Mouse (Mus musculus) kidney, embryonic 15.5 days (tissue): ENCODE results near the gene Fdx1l. TPM values are rescaled to one million over a fixed set of nuclear protein-coding genes. Genes with fewer than 3 reads are reported as not detected.

ENCODE experiments used
- ATAC-seq: fragments of 200-750 bp; cut with Nextera tagmentation; replicated peaks from 2 replicates; pipeline ENCODE4 v1.8.0; 2017; ENCODE audit warnings: moderate TSS enrichment; ENCODE audit not compliant: low FRiP score
- H3K27ac ChIP-seq: fragments of 300-500 bp; sonication (generic); 2 replicates; pipeline ENCODE4 v1.5.1; 2015; ENCODE audit warnings: mild to moderate bottlenecking, inconsistent platforms
- H3K27me3 ChIP-seq: fragments of 300-500 bp; sonication (generic); 2 replicates; pipeline ENCODE4 v1.6.1; 2015; ENCODE audit warnings: inconsistent platforms
- H3K36me3 ChIP-seq: fragments of 300-500 bp; sonication (generic); 2 replicates; pipeline ENCODE4 v1.6.1; 2015; ENCODE audit warnings: inconsistent platforms
- H3K4me1 ChIP-seq: fragments of 300-500 bp; sonication (generic); 2 replicates; pipeline ENCODE4 v1.6.1; 2015; ENCODE audit warnings: inconsistent platforms
- H3K4me2 ChIP-seq: fragments of 300-500 bp; sonication (generic); 2 replicates; pipeline ENCODE4 v1.6.1; 2015; ENCODE audit warnings: moderate library complexity, mild to moderate bottlenecking, inconsistent platforms
- H3K4me3 ChIP-seq: fragments of 300-500 bp; sonication (generic); replicated peaks from 2 replicates; pipeline ENCODE4 v1.5.1; 2015; ENCODE audit warnings: mild to moderate bottlenecking, inconsistent platforms
- H3K9ac ChIP-seq: fragments of 300-500 bp; sonication (generic); 2 replicates; pipeline ENCODE4 v1.6.1; 2015; ENCODE audit warnings: mild to moderate bottlenecking, inconsistent platforms
- H3K9me3 ChIP-seq: fragments of 300-500 bp; sonication (generic); replicated peaks from 2 replicates; pipeline ENCODE4 v1.6.1; 2016; ENCODE audit warnings: inconsistent platforms
- WGBS: fragments of 180-500 bp; shearing (Covaris S2); methylation state at CpG from one replicate; pipeline ENCODE4 v1.1.7; 2015; ENCODE audit warnings: mixed read lengths; 5-methylcytosine and 5-hydroxymethylcytosine counted together
- polyA plus RNA-seq: library from polyadenylated mRNA; unstranded; fragments of >200 nt; fragmentation: Nextera tagmentation; extraction: Ambion mirVana; gene quantifications from 2 replicates; pipeline ENCODE4 v1.2.1, GENCODE M21; 2015

The Fdx1l gene
- polyA plus RNA-seq, 1 experiment from 2014 or later = 61.0 TPM

DNA sequence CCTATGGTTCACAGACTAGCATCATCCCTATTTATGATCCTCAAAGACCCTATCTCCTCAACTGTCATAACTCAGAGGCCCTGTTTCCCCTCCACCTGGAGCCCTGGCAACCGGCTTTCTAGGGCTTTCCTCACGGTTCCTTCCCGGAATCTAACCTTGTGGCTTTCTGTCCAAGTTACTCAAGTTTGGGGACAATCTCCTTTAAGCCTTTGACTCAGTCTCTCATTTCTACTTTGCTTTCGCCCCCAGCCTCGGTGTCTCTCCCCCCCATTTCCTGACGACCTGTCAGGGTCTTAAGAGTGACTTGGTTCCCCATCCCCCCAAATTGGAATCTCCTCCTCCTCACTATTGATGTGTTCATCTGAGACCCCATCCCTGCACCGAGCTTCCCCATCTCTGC, 40.9 kb downstream of the Fdx1l start:
- Histone ChIP-seq H3K4me3 (peak overlapping the region; percentile 58), H3K9ac (0 out of 2 replicates have a peak overlapping the region, but pooled peaks have one; percentile 2), H3K27ac (no peak overlapping the region), H3K9me3 (no peaks in the 10 kb centered on the region), H3K27me3 (peaks cover 81% of the 10 kb centered on the region), H3K4me1 (peaks cover 79% of the 10 kb centered on the region), H3K36me3 (no peaks in the 10 kb centered on the region), H3K4me2 (peak overlapping the region; percentile 98)
- 2% methylated on average over 7 of the region's 7 CpGs for WGBS
- ATAC-seq = no peak

DNA sequence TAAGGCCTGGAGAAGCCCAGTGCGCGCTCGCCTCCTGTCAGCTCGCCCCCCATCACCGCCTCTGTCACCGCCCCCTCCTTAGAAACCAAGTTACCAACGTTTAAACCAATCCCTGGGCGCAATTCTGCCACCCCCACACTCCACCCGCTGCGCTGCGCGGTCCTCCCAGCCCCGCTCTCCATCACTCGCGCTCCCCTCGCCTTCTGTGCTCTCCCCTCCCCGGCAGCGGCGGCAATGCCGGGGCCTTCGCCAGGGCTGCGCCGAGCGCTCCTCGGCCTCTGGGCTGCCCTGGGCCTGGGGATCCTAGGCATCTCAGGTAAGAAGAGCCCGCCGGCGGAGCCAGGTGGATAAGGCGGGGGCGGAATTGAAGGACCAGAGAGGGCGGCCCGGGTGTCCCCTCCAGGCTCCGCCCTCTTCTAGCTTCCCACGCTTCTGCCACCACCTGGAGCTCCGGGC, 41.5 kb downstream of the Fdx1l start, which contains the start of gene Icam5:
Gene Icam5, plus strand, starts transcription at position 178 of the 456 bp plus-strand sequence.
- Histone ChIP-seq H3K4me2 (peak within 1 kb of the TSS; percentile 98), H3K27me3 (peaks cover 81% of the 10 kb centered on the region), H3K9ac (peak within 1 kb of the TSS; percentile 25), H3K4me1 (peaks cover 73% of the 10 kb centered on the region), H3K9me3 (no peaks in the 10 kb centered on the region), H3K27ac (peak within 1 kb of the TSS; percentile 41; the same call in 1 of the 2 replicates), H3K4me3 (peak within 1 kb of the TSS; percentile 58), H3K36me3 (no peaks in the 10 kb centered on the region)
- ATAC-seq = 0 out of 2 replicates have a peak, but pooled peaks have one; percentile 0
- under 1% methylated on average over 35 of the region's 35 CpGs for WGBS

- Histone ChIP-seq H3K4me2 (peak overlapping the region; percentile 98), H3K9me3 (no peaks in the 10 kb centered on the region), H3K9ac (no peak overlapping the region; the same call in 1 of the 2 replicates), H3K4me1 (peaks cover 68% of the 10 kb centered on the region), H3K27ac (peak overlapping the region; percentile 41; the same call in 1 of the 2 replicates), H3K27me3 (peaks cover 78% of the 10 kb centered on the region), H3K36me3 (no peaks in the 10 kb centered on the region), H3K4me3 (peak overlapping the region; percentile 58)
- WGBS = under 1% methylated on average over 36 of the region's 36 CpGs
- ATAC-seq = peak; percentile 34
Measured at GRCm38 (mm10) chr9:21031251-21031895, 42.0 kb downstream of the Fdx1l start.

GRCm38 (mm10) chr9:21030781-21031250, 42.6 kb downstream of the Fdx1l start:
- H3K9ac ChIP-seq = no peak overlapping the region; the same call in 1 of the 2 replicates

GRCm38 (mm10) chr9:21030055-21030600, 43.3 kb downstream of the Fdx1l start:
- no peak overlapping the region for H3K9ac ChIP-seq
- 23% methylated on average over 22 of the region's 22 CpGs for WGBS
- peak overlapping the region; percentile 58 for H3K4me3 ChIP-seq
- H3K27ac ChIP-seq = no peak overlapping the region
- H3K4me1 ChIP-seq = peaks cover 57% of the 10 kb centered on the region
- no peaks in the 10 kb centered on the region for H3K36me3 ChIP-seq
- H3K4me2 ChIP-seq = peak overlapping the region; percentile 98
- peaks cover 66% of the 10 kb centered on the region for H3K27me3 ChIP-seq
- H3K9me3 ChIP-seq = no peaks in the 10 kb centered on the region
- ATAC-seq = no peak

More at GRCm38 (mm10) chr9:21030781-21031250, 42.6 kb downstream of the Fdx1l start:
- no peaks in the 10 kb centered on the region for H3K9me3 ChIP-seq
- ATAC-seq = peak; percentile 61
- peaks cover 62% of the 10 kb centered on the region for H3K4me1 ChIP-seq
- H3K4me3 ChIP-seq = peak overlapping the region; percentile 58
- peaks cover 73% of the 10 kb centered on the region for H3K27me3 ChIP-seq
- 0% methylated on average over 13 of the region's 13 CpGs for WGBS
- peak overlapping the region; percentile 98 for H3K4me2 ChIP-seq
- no peaks in the 10 kb centered on the region for H3K36me3 ChIP-seq
- peak overlapping the region; percentile 41; the same call in 1 of the 2 replicates for H3K27ac ChIP-seq

GRCm38 (mm10) chr9:21029291-21030054, 43.9 kb downstream of the Fdx1l start, which contains the start of gene Icam4:
TSS of gene Icam4 (plus strand) at chr9:21029373.
- H3K27me3 ChIP-seq = peaks cover 59% of the 10 kb centered on the region
- no peaks in the 10 kb centered on the region for H3K9me3 ChIP-seq
- peak within 1 kb of the TSS; percentile 46 for H3K9ac ChIP-seq

GRCm38 (mm10) chr9:21028560-21029110, 44.8 kb downstream of the Fdx1l start:
- Histone ChIP-seq H3K9me3 (no peaks in the 10 kb centered on the region), H3K27ac (no peak overlapping the region), H3K9ac (no peak overlapping the region), H3K4me2 (no peak overlapping the region), H3K27me3 (peaks cover 52% of the 10 kb centered on the region), H3K36me3 (no peaks in the 10 kb centered on the region), H3K4me3 (peak overlapping the region; percentile 58; the same call in 1 of the 2 replicates), H3K4me1 (peaks cover 47% of the 10 kb centered on the region)
- no peak for ATAC-seq
- 63% methylated on average over 6 of the region's 6 CpGs for WGBS

More at GRCm38 (mm10) chr9:21029291-21030054, 43.9 kb downstream of the Fdx1l start, which contains the start of gene Icam4:
- Histone ChIP-seq H3K4me1 (peaks cover 50% of the 10 kb centered on the region), H3K36me3 (no peaks in the 10 kb centered on the region), H3K27ac (no peak within 1 kb of the TSS), H3K4me3 (peak within 1 kb of the TSS; percentile 58), H3K4me2 (peak within 1 kb of the TSS; percentile 98)
- 3% methylated on average over 37 of the region's 37 CpGs for WGBS
- peak; percentile 34; the same call in 1 of the 2 replicates for ATAC-seq

DNA sequence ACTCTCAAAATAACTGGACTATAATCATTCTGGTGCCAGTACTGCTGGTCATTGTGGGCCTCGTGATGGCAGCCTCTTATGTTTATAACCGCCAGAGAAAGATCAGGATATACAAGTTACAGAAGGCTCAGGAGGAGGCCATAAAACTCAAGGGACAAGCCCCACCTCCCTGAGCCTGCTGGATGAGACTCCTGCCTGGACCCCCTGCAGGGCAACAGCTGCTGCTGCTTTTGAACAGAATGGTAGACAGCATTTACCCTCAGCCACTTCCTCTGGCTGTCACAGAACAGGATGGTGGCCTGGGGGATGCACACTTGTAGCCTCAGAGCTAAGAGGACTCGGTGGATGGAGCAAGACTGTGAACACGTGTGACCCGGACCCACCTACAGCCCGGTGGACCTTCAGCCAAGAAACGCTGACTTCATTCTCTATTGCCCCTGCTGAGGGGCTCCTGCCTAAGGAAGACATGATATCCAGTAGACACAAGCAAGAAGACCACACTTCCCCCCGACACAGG, 45.6 kb downstream of the Fdx1l start:
- Histone ChIP-seq H3K27ac (no peak overlapping the region), H3K36me3 (no peaks in the 10 kb centered on the region), H3K4me1 (peaks cover 39% of the 10 kb centered on the region), H3K4me2 (no peak overlapping the region), H3K4me3 (no peak overlapping the region), H3K9ac (no peak overlapping the region), H3K9me3 (no peaks in the 10 kb centered on the region), H3K27me3 (peaks cover 44% of the 10 kb centered on the region)
- ATAC-seq = no peak
- 54% methylated on average over 8 of the region's 8 CpGs for WGBS

DNA sequence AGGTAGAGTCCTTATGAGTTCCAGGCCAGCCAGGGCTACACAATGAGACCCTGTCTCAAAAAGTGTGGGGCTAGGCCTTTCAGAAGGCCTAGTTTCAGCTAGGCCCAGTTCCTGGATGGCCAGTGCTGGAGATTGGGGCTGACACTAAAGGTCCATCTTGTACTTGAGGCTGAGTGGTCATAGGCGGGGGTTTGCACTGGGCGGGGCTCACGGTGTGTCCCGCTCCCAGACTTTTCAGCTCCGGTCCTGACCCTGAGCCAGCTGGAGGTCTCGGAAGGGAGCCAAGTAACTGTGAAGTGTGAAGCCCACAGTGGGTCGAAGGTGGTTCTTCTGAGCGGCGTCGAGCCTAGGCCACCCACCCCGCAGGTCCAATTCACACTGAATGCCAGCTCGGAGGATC, 46.6 kb downstream of the Fdx1l start:
- H3K27ac ChIP-seq = no peak overlapping the region
- no peaks in the 10 kb centered on the region for H3K9me3 ChIP-seq
- H3K9ac ChIP-seq = no peak overlapping the region
- WGBS = 80% methylated on average over 12 of the region's 12 CpGs
- H3K4me2 ChIP-seq = no peak overlapping the region
- H3K27me3 ChIP-seq = peaks cover 34% of the 10 kb centered on the region
- no peak overlapping the region for H3K4me3 ChIP-seq
- peaks cover 29% of the 10 kb centered on the region for H3K4me1 ChIP-seq
- H3K36me3 ChIP-seq = no peaks in the 10 kb centered on the region
- ATAC-seq = no peak

DNA sequence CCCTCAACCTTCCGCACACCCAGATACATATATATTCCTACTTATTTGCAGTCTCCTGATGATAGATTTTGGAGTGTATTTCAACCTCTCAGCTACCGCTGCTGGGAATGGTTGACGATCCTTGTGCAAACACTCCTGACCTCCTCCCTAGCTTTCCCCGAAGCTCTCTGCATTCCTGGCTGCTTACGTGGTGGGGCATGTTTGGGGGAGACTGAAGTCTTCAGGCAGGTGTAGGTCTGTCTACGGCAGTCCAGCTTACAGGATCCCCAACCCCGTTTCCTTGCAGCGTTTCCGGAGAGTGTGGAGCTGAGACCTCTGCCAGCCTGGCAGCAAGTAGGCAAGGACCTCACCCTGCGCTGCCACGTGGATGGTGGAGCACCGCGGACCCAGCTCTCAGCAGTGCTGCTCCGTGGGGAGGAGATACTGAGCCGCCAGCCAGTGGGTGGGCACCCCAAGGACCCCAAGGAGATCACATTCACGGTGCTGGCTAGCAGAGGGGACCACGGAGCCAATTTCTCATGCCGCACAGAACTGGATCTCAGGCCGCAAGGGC, 48.1 kb downstream of the Fdx1l start:
- H3K27me3 ChIP-seq = peaks cover 31% of the 10 kb centered on the region
- no peaks in the 10 kb centered on the region for H3K36me3 ChIP-seq
- no peaks in the 10 kb centered on the region for H3K9me3 ChIP-seq
- no peak overlapping the region for H3K9ac ChIP-seq
- WGBS = 69% methylated on average over 19 of the region's 19 CpGs
- no peak overlapping the region for H3K27ac ChIP-seq
- peaks cover 14% of the 10 kb centered on the region for H3K4me1 ChIP-seq
- no peak overlapping the region for H3K4me2 ChIP-seq
- no peak overlapping the region for H3K4me3 ChIP-seq
- ATAC-seq = no peak

DNA sequence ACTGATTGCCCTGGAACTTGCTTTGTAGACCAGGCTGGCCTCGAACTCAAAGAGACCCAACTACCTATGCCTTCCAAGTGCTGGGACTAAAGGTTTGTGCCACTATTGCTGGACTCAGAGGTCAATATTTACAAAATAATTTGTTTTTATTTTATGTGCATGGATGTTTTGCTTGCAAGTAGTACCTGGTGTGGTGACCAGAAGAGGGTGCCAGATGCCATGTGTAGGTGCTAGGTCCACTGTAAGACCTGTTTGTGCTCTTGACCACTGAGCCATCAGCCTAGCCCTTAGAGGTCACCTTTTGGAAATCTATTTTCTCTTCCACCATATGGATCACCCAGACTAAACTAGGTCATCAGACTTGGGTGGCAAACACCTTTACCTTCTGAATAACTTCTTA, 50.7 kb downstream of the Fdx1l start:
- Histone ChIP-seq H3K36me3 (no peaks in the 10 kb centered on the region), H3K4me2 (no peak overlapping the region), H3K27ac (no peak overlapping the region), H3K4me3 (no peak overlapping the region), H3K27me3 (peaks cover 19% of the 10 kb centered on the region), H3K9ac (no peak overlapping the region), H3K9me3 (no peaks in the 10 kb centered on the region), H3K4me1 (no peaks in the 10 kb centered on the region)
- WGBS = 93% methylated on average over 1 of the region's 1 CpGs
- ATAC-seq = no peak
